Mouse (Mus musculus): Measurements from ENCODE around the gene Atat1. TPM values are rescaled to one million over a fixed set of nuclear protein-coding genes. Genes with fewer than 3 reads are reported as not detected.

Gene Atat1
- total and polyA plus RNA-seq, 3 experiments, result 4.4 to 14.4 TPM; not detected in 1

GRCm38 (mm10) chr17:35923281-35923680, 13.4 kb upstream of the Atat1 start:
- H3K4me1 ChIP-seq (ENCODE audit: control insufficient read depth in 1 of 2, insufficient read depth in 2 of 2, low read length in 2 of 2), result peaks cover 27 to 68% of the 10 kb centered on the region in 2 experiments
- H3K79me2 ChIP-seq (ENCODE audit: control insufficient read depth, insufficient read depth, low read length, poor library complexity), result peaks cover 14% of the 10 kb centered on the region
- no peak overlapping the region for H3K27ac ChIP-seq (ENCODE audit: control insufficient read depth, low read depth, low read length)
- H3K9me3 ChIP-seq (replicated peaks; ENCODE audit: insufficient read depth, low read length), result no peaks in the 10 kb centered on the region
- no peak overlapping the region for H3K4me3 ChIP-seq (ENCODE audit: control insufficient read depth in 1 of 2, insufficient read depth in 1 of 2, low read depth in 2 of 2, low read length in 2 of 2)
- no peak for TF ChIP-seq SMC3 (IDR thresholded peaks at IDR 0.05; ENCODE audit: low read depth, low read length)
- no peak for TF ChIP-seq TAL1 (IDR thresholded peaks at IDR 0.05; ENCODE audit: low read length)
- no peak for TF ChIP-seq USF1 (IDR thresholded peaks at IDR 0.05; ENCODE audit: low read depth, low read length)
- peak in 1 of 2 experiments; percentile 43; a peak in 1 of 4 replicates for TF ChIP-seq POLR2A (IDR thresholded peaks at IDR 0.05; ENCODE audit: control insufficient read depth in 1 of 2, insufficient read depth in 1 of 2, low read depth in 1 of 2, low read length in 2 of 2, poor library complexity in 1 of 2)
- no peak for TF ChIP-seq EP300 (IDR thresholded peaks at IDR 0.05; ENCODE audit: low read depth in 1 of 2, low read length in 2 of 2)
- no peak for TF ChIP-seq POLR2AphosphoS2 (IDR thresholded peaks at IDR 0.05; ENCODE audit: low read length)
- no peak for TF ChIP-seq TBP (IDR thresholded peaks at IDR 0.05; ENCODE audit: low read depth, low read length)
- TF ChIP-seq NRF1 (IDR thresholded peaks at IDR 0.05; ENCODE audit: insufficient read depth, low read depth, low read length, poor library complexity, severe bottlenecking), result no peak
- H3K36me3 ChIP-seq (ENCODE audit: control insufficient read depth in 1 of 2, insufficient read depth in 2 of 2, low read length in 2 of 2), result peaks cover 10 to 77% of the 10 kb centered on the region in 2 experiments
- DNase-seq (ENCODE audit: low read depth, low spot score), result no peak
- no peaks in the 10 kb centered on the region for H3K27me3 ChIP-seq (ENCODE audit: control insufficient read depth in 1 of 2, insufficient read depth in 2 of 2, low read length in 2 of 2)
- no peak overlapping the region for H3K9ac ChIP-seq (ENCODE audit: control insufficient read depth, low read depth, low read length, poor library complexity, severe bottlenecking)

- TF ChIP-seq BHLHE40 (IDR thresholded peaks at IDR 0.05; ENCODE audit: borderline replicate concordance, low read depth, low read length) (no peak), UBTF (IDR thresholded peaks at IDR 0.05; ENCODE audit: borderline replicate concordance, insufficient read depth, low read depth, low read length) (no peak), NELFE (IDR thresholded peaks at IDR 0.05; ENCODE audit: low read depth, low read length) (no peak), RCOR1 (IDR thresholded peaks at IDR 0.05; ENCODE audit: low read depth, low read length) (no peak), USF1 (IDR thresholded peaks at IDR 0.05; ENCODE audit: low read depth, low read length) (no peak), CHD1 (IDR thresholded peaks at IDR 0.05; ENCODE audit: low read depth, low read length) (no peak), SIN3A (IDR thresholded peaks at IDR 0.05; ENCODE audit: low read length) (no peak), TAL1 (IDR thresholded peaks at IDR 0.05; ENCODE audit: low read length) (no peak), JUND (IDR thresholded peaks at IDR 0.05; ENCODE audit: low read depth, low read length) (no peak)
- no peak overlapping the region for H3K9ac ChIP-seq (ENCODE audit: control insufficient read depth, low read depth, low read length, poor library complexity, severe bottlenecking)
- H3K79me2 ChIP-seq (ENCODE audit: control insufficient read depth, insufficient read depth, low read length, poor library complexity), result peaks cover 18% of the 10 kb centered on the region
- no peak overlapping the region for H3K4me3 ChIP-seq (ENCODE audit: control insufficient read depth in 1 of 2, insufficient read depth in 1 of 2, low read depth in 2 of 2, low read length in 2 of 2)
- no peaks in the 10 kb centered on the region for H3K27me3 ChIP-seq (ENCODE audit: control insufficient read depth in 1 of 2, insufficient read depth in 2 of 2, low read length in 2 of 2)
- no peaks in the 10 kb centered on the region for H3K9me3 ChIP-seq (replicated peaks; ENCODE audit: insufficient read depth, low read length)
- peaks cover 8 to 71% of the 10 kb centered on the region in 2 experiments for H3K36me3 ChIP-seq (ENCODE audit: control insufficient read depth in 1 of 2, insufficient read depth in 2 of 2, low read length in 2 of 2)
- H3K27ac ChIP-seq (ENCODE audit: control insufficient read depth, low read depth, low read length), result no peak overlapping the region
- peaks cover 24 to 62% of the 10 kb centered on the region in 2 experiments for H3K4me1 ChIP-seq (ENCODE audit: control insufficient read depth in 1 of 2, insufficient read depth in 2 of 2, low read length in 2 of 2)
- DNase-seq (ENCODE audit: low read depth, low spot score), result peak; percentile 32
These were observed 12.7 kb upstream of the Atat1 start for GRCm38 (mm10) chr17:35922566-35922965.
